Mouse (Mus musculus): ENCODE measurements around the gene Snrpd3. TPM values are rescaled to one million over a fixed set of nuclear protein-coding genes. Genes with fewer than 3 reads are reported as not detected.
"Not testable (repeated sequence)": the region's sequence is repeated elsewhere in the genome, so short reads cannot be mapped to it uniquely, and the experiment has no call there.

Gene Snrpd3
- total RNA-seq, 2 experiments from 2014 or later: 67.9 to 75.9 TPM

GRCm38 (mm10) chr10:75562596-75562995, 45.2 kb downstream of the Snrpd3 start:
- DNase-seq: no peak
- intact Hi-C loops (cut with DNase I): no loop called here

GRCm38 (mm10) chr10:75564687-75565265, 47.4 kb downstream of the Snrpd3 start:
- no peak for DNase-seq
- intact Hi-C loops (cut with DNase I): no loop called here

- DNase-seq: no peak
- intact Hi-C loops (cut with DNase I): no loop called here
Measured at GRCm38 (mm10) chr10:75565436-75565835, 48.1 kb downstream of the Snrpd3 start.

DNA sequence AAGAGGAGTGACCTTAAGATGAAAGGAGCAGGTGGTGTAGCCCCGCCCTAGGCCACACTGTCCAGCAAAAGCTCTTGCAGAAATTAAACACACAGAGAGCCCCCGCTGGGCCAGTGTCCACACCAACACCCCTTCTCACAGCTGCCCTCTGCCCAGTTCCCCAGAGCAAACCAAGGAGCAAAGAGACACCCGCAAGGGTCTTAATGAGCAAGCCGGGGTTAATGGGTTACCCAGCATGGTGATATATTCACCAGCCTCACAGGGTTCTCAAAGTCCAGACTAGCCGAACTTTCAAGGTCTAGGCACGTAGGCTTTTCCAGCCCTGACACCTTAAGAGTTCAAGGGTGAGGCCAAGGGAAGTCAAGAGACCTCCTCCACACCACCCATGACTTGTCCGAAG, 48.6 kb downstream of the Snrpd3 start:
- intact Hi-C loops (cut with DNase I): no loop called here

GRCm38 (mm10) chr10:75566321-75566720, 49.0 kb downstream of the Snrpd3 start:
- no peak for DNase-seq
- intact Hi-C loops (cut with DNase I): no loop called here

More for the DNA sequence above, 48.6 kb downstream of the Snrpd3 start:
- no peak for DNase-seq

GRCm38 (mm10) chr10:75566765-75567164, 49.4 kb downstream of the Snrpd3 start:
- DNase-seq; intact Hi-C loops (cut with DNase I): not testable (repeated sequence)

GRCm38 (mm10) chr10:75568029-75568428, 50.7 kb downstream of the Snrpd3 start:
- intact Hi-C loops (cut with DNase I): no loop called here
- no peak for DNase-seq

DNA sequence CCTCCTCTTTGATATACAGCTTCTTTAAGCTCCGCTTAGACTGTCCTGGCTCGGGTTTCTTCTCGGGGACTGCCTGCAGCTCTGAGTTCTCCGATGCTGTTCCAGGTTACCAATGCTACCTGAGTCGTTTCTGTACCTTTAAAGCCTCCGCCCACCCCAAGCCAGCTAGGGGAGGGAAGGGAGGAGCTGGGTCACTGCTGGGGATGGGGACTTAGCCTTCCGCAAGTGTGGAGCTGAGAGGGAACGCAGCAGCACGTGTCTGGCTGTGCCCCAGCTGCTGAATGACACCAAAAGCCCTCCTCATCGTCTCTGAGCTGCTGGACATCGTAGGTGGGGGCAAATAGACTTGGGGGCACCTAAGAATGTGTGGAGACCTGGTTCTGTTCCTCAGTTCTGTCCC, 51.1 kb downstream of the Snrpd3 start:
- intact Hi-C loops (cut with DNase I): no loop called here
- DNase-seq: no peak

- no peak for DNase-seq
- intact Hi-C loops (cut with DNase I): no loop called here
Measured at GRCm38 (mm10) chr10:75568851-75569250, 51.5 kb downstream of the Snrpd3 start.

DNA sequence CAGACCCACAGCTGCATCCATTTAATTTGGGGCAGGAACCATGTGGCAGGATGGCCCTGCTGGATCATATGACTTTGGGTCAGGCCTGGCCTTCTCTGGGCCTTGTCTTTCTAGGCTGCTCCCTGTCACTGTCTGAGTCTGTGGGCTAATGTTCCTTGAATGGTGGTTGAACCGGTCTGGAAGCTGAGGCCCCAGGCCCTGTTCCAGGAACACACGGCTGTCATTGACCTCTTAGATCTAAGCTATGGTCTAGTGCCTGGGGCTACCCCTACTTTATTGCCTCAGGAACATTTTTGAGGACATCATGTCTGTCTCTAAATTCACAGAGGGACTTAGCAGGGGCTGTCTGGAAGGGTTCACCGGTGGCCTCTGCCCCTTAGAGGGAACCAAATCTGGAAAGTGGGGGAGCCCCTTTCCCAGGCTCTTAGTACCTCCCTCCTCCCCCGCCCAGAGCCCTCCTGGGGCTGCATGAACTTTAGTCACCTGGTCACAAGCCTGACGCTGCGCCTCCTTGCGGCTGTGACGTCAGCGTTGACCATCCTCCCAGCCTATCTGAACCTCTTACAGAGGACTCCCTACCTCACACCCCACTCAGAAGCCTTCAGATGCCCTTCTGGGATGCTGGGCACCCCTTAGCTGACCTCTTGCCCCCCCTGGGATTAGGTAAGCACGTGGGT, 53.8 kb downstream of the Snrpd3 start:
- DNase-seq: no peak
- intact Hi-C loops (cut with DNase I): no loop called here

DNA sequence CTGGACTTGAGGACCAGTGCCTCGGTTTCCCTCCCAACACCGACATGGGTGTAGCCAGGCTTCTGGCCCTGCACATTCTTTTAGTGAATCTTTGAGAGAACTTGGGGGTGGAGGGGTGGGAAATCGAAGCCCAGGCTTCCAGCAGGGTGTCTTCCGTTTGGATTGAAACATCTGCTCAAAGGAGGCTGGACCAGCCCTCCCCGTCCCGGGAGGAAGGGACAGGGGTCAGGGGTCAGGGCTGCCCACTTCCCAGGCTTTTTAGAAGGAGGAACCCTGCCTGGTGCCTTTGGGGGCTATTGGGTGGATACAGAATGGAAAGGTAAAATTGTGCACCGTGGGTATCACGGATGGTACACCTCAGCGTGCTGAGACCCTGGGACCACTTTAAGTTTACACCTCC, 54.6 kb downstream of the Snrpd3 start:
- intact Hi-C loops (cut with DNase I): no loop called here
- no peak for DNase-seq

GRCm38 (mm10) chr10:75573181-75573580, 55.8 kb downstream of the Snrpd3 start:
- intact Hi-C loops (cut with DNase I): no loop called here
- DNase-seq: no peak

DNA sequence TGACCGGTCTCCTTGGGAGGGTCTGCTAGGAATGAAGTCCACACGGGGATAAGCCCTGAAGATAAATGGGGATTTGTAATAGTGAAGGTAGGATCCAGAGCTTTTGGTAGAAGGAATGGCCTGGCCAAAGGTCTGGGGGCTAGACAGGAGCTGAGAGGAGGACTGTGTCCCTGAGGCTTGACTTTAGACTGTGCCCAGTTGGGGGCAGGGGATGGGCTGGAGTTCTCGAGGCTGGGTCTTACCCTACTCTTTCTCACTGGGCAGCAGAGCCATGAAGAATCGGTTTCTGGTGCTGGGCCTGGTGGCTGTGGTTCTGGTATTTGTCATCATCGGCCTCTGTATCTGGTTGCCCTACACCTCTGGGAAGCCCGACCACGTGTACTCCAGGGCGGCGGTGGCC, 56.6 kb downstream of the Snrpd3 start:
- intact Hi-C loops (cut with DNase I): no loop called here

DNA sequence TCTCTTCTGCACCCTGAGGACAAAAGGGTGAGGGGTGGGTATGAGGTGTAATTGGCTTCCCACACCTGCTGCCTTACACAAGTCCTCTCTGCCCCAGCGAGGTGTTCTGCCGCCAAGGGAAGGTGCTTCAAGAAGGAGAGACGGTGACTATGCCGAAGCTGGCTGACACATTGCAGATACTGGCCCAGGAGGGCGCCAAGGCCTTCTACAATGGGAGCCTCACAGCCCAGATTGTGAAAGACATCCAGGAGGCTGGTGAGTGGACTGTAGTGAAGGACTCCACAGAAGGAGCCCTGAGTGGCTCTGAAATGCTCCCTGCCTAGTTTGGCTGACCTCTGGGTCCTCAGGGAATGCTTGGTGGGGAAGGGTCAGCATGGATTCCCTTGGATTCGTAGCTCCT, 61.8 kb downstream of the Snrpd3 start:
- intact Hi-C loops (cut with DNase I): no loop called here

More for the DNA sequence above, 56.6 kb downstream of the Snrpd3 start:
- DNase-seq: no peak

DNA sequence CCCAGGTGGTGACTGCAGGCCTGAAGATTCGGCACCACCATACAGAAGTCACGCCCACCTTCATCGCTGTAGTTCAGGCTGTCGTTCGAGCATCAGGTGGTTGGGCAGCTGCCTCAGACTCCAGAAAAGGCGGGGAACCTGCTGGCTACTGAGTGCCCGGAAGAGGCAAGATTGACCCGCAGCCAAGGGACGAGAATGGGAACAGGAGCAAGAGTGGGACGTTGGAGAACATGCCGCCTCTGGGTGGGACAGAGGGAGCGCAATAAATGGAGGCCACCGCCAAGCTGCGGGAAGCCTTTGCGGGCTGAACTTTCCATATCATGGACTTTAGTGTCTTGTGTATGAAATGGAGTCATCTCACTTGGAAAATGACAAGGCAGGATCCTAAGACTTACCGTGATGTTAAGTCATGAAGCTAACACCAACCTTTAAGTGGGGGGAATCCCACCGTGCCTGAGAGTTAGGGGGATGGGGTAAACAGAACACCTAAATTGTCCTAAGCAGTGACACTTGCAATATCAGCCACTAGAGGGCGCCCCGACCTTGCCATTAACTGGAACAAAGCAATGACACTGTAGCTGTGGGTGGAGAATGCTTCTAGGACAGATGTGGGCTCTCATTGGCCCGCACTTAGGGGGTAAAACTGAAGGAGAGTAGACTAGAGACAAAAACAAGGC, 68.7 kb downstream of the Snrpd3 start:
- peak; percentile 90 to 95 for DNase-seq
- intact Hi-C loops (cut with DNase I): loop anchor here (1.0 to 5.0 kb wide), 5 partner anchors 49 to 366 kb away; partner anchors contain the start of gene Gm5134

More for the DNA sequence above, 61.8 kb downstream of the Snrpd3 start:
- DNase-seq: no peak

GRCm38 (mm10) chr10:75586553-75586879, 69.2 kb downstream of the Snrpd3 start:
- peak in 1 of 2 experiments; percentile 19 for DNase-seq
- intact Hi-C loops (cut with DNase I): loop anchor here (1.0 to 5.0 kb wide), 5 partner anchors 49 to 366 kb away; partner anchors contain the start of gene Gm5134

Other genes starting within 250 kb of the Snrpd3 start
- gene Adora2a, start 200.7 kb upstream of the Snrpd3 start, total RNA-seq (2021): 10 to 100 TPM; 18.7 to 18.9 TPM
- under 1 TPM; 0.17 to 0.24 TPM for gene Upb1, start 116.4 kb upstream of the Snrpd3 start, total RNA-seq (2021)
- gene Gucd1, start 421 bp downstream of the Snrpd3 start, total RNA-seq (2021): 10 to 100 TPM; 42.8 to 44.0 TPM
- 1 to 10 TPM; 1.0 to 1.2 TPM for gene Lrrc75b, start 42.8 kb downstream of the Snrpd3 start, total RNA-seq (2021)
- not detected for gene Ggt1, start 44.1 kb downstream of the Snrpd3 start, total RNA-seq (2021)
- gene Ggt5, start 71.8 kb downstream of the Snrpd3 start, total RNA-seq (2021): 1 to 10 TPM; 6.8 to 8.7 TPM
- gene Susd2, start 126.5 kb downstream of the Snrpd3 start, total RNA-seq (2021): 1 to 10 TPM; 2.8 to 3.4 TPM
- 10 to 100 TPM; 26.0 to 33.6 TPM for gene Cabin1, start 246.8 kb downstream of the Snrpd3 start, total RNA-seq (2021)